In the genomic region with DNA sequence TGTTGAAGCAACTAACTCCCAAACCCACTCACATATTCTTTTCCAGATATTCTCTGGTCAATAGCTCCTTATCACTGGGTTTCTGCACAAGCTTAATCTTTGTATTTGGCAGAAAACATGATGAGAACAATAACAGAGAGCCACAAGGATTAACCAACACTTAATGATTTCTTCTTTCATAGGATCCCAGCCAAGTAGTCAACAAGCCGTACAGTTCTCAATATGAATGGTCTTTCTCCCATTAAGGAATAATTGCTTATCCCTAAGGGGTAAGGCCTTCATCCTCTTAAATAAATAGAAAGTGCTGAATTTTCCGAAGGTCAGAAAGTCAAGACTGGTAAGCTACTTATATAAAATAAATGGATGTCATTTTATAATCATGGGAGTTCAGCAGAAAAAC, we compare ENCODE assay signal across 35 mouse cellular contexts.
"Had no signal": no experiment of that assay in that cellular context is flagged by ENCODE, and none has a peak within 500 bp of the region (broad histone marks: within the 10 kb centered on the region; RNA-seq: fewer than 3 reads in every experiment).

No protein-coding gene starts in this region.

- H3K4me1 ChIP-seq: heart, embryonic 10.5 days; heart, embryonic 15.5 days; hindbrain, embryonic 10.5 days; hindbrain, embryonic 12.5 days; hindbrain, embryonic 13.5 days; hindbrain, embryonic 15.5 days; intestine, embryonic 15.5 days; kidney, embryonic 15.5 days had no signal

- DNase-seq: heart, postnatal 10 days; heart, postnatal 14 days; heart, postnatal 36 days; heart, postnatal 4 days; kidney, adult 11 months; kidney, adult 18-20 months; kidney, adult 2 months; kidney, adult 8-10 months; kidney, adult 9 months; kidney, postnatal 10 days; kidney, postnatal 14 days; kidney, postnatal 25 days; kidney, postnatal 36 days; kidney, postnatal 4 days; layer of hippocampus, adult 9-11 months; layer of hippocampus, postnatal 36 days had no signal

- H3K27ac ChIP-seq: heart, embryonic 10.5 days; heart, embryonic 13.5 days; heart, embryonic 15.5 days; hindbrain, embryonic 10.5 days; hindbrain, embryonic 12.5 days; hindbrain, embryonic 13.5 days; hindbrain, embryonic 14.5 days; hindbrain, embryonic 15.5 days; hindbrain, postnatal 0 days; intestine, embryonic 15.5 days; kidney, embryonic 15.5 days; kidney, postnatal 0 days; layer of hippocampus, adult 2 months had no signal

- H3K36me3 ChIP-seq: heart, embryonic 10.5 days; heart, embryonic 12.5 days; heart, embryonic 13.5 days; heart, embryonic 15.5 days; hindbrain, embryonic 10.5 days; hindbrain, embryonic 12.5 days; hindbrain, embryonic 13.5 days; hindbrain, embryonic 15.5 days; intestine, embryonic 15.5 days; kidney, embryonic 15.5 days had no signal

- H3K9ac ChIP-seq: heart, embryonic 12.5 days; heart, embryonic 13.5 days; heart, embryonic 15.5 days; hindbrain, embryonic 12.5 days; hindbrain, embryonic 13.5 days; hindbrain, embryonic 14.5 days; hindbrain, embryonic 15.5 days; intestine, embryonic 15.5 days; kidney, embryonic 15.5 days had no signal

- H3K27me3 ChIP-seq: heart, embryonic 12.5 days; heart, embryonic 13.5 days; heart, embryonic 15.5 days; hindbrain, embryonic 12.5 days; hindbrain, embryonic 13.5 days; hindbrain, embryonic 15.5 days; intestine, embryonic 15.5 days; kidney, embryonic 15.5 days had no signal

- H3K9me3 ChIP-seq: heart, embryonic 10.5 days; heart, embryonic 12.5 days; heart, embryonic 13.5 days; heart, embryonic 15.5 days; hindbrain, embryonic 10.5 days; hindbrain, embryonic 12.5 days; hindbrain, embryonic 13.5 days; hindbrain, embryonic 15.5 days; intestine, embryonic 15.5 days; kidney, embryonic 15.5 days had no signal

- H3K4me3 ChIP-seq: heart, embryonic 10.5 days; heart, embryonic 12.5 days; heart, embryonic 13.5 days; heart, embryonic 15.5 days; hindbrain, embryonic 10.5 days; hindbrain, embryonic 12.5 days; hindbrain, embryonic 13.5 days; hindbrain, embryonic 15.5 days; intestine, embryonic 15.5 days; kidney, embryonic 15.5 days; layer of hippocampus, adult 2 months had no signal

- ATAC-seq: hindbrain, embryonic 16.5 days; hindbrain, postnatal 0 days; inflammation-experienced regulatory T-cells, adult 6 months; intestine, embryonic 15.5 days; intestine, embryonic 16.5 days; intestine, postnatal 0 days had no signal

- H3K4me2 ChIP-seq: heart, embryonic 11.5 days; heart, embryonic 12.5 days; heart, embryonic 13.5 days; heart, embryonic 15.5 days; hindbrain, embryonic 12.5 days; hindbrain, embryonic 13.5 days; hindbrain, embryonic 14.5 days; hindbrain, embryonic 15.5 days; intestine, embryonic 15.5 days; kidney, embryonic 15.5 days had no signal
